Mouse (Mus musculus): ENCODE data around the gene Mtg2.

GRCm38 (mm10) chr2:180041577-180042255 lies 28.7 kb upstream of the Mtg2 start:
- TF ChIP-seq POLR2A (IDR thresholded peaks at IDR 0.05; ENCODE audit: extremely low read depth, insufficient read depth, low read length) (no peak), CTCF (IDR thresholded peaks at IDR 0.05; ENCODE audit: extremely low read depth, insufficient read depth, low read length) (no peak)
